Mouse (Mus musculus) liver, postnatal 0 days (tissue): Measurements from ENCODE around the gene Best1. TPM values are rescaled to one million over a fixed set of nuclear protein-coding genes. Genes with fewer than 3 reads are reported as not detected.

Experiments used
- ATAC-seq: fragments of 200-750 bp; cut with Nextera tagmentation; 2 replicates; pipeline ENCODE4 v1.8.0; 2017; ENCODE audit warnings: mild to moderate bottlenecking, moderate library complexity
- DNase-seq: peaks from one replicate; pipeline ENCODE4 v3.0.0-alpha.2; 2016
- H3K27ac ChIP-seq: fragments of 300-500 bp; sonication (generic); 2 replicates; pipeline ENCODE4 v1.5.1; 2014; ENCODE audit warnings: antibody characterized with exemption, moderate library complexity, mild to moderate bottlenecking, low read depth
- H3K27me3 ChIP-seq: fragments of 300-500 bp; sonication (generic); 2 replicates; pipeline ENCODE4 v1.6.1; 2014; ENCODE audit warnings: low read length, control low read depth, mixed read lengths; ENCODE audit not compliant: insufficient read depth
- H3K36me3 ChIP-seq: fragments of 300-500 bp; sonication (generic); replicated peaks from 2 replicates; pipeline ENCODE4 v1.6.1; 2014; ENCODE audit warnings: mild to moderate bottlenecking, control low read depth, low read length, moderate library complexity, mixed read lengths; ENCODE audit not compliant: insufficient read depth
- H3K4me1 ChIP-seq: fragments of 300-500 bp; sonication (generic); 2 replicates; pipeline ENCODE4 v1.6.1; 2014; ENCODE audit warnings: antibody characterized with exemption, mild to moderate bottlenecking, control low read depth; ENCODE audit not compliant: insufficient read depth
- H3K4me2 ChIP-seq: fragments of 300-500 bp; sonication (generic); 2 replicates; pipeline ENCODE4 v1.6.1; 2014; ENCODE audit warnings: low read depth, mild to moderate bottlenecking, low read length, moderate library complexity, mixed read lengths
- H3K4me3 ChIP-seq: fragments of 300-500 bp; sonication (generic); 2 replicates; pipeline ENCODE4 v1.5.1; 2014; ENCODE audit warnings: low read depth, low read length
- H3K9ac ChIP-seq: fragments of 300-500 bp; sonication (generic); replicated peaks from 2 replicates; pipeline ENCODE4 v1.6.1; 2014; ENCODE audit warnings: mild to moderate bottlenecking, moderate library complexity
- H3K9me3 ChIP-seq: fragments of 300-500 bp; sonication (generic); 2 replicates; pipeline ENCODE4 v1.6.1; 2016; ENCODE audit warnings: mild to moderate bottlenecking, control low read depth, low read length, mixed read lengths
- CTCF ChIP-seq: sonication (generic); IDR thresholded peaks from 2 replicates; pipeline ENCODE4 v1.5.1; 2016; ENCODE audit warnings: antibody characterized with exemption, low read depth
- EP300 ChIP-seq: IDR thresholded peaks from 2 replicates; pipeline ENCODE4 v1.6.1; 2016; ENCODE audit warnings: antibody characterized with exemption, low read depth, mild to moderate bottlenecking
- WGBS: fragments of 180-500 bp; shearing (Covaris S2); extraction: QIAGEN DNeasy Blood & Tissue Kit; methylation state at CpG from one replicate; pipeline ENCODE4 v1.1.7; 2014; ENCODE audit not compliant: insufficient replicate concordance; 5-methylcytosine and 5-hydroxymethylcytosine counted together
- polyA plus RNA-seq: library from polyadenylated mRNA; unstranded; fragments of >200 nt; fragmentation: Nextera tagmentation; extraction: Ambion mirVana; gene quantifications from 2 replicates; pipeline ENCODE4 v1.2.1, GENCODE M21; 2015

Best1 gene
- polyA plus RNA-seq, 1 experiment from 2014 or later: 0.13 TPM

- WGBS: 50% methylated on average over 3 of the region's 3 CpGs
- Histone ChIP-seq H3K4me2 (no peak overlapping the region), H3K27ac (no peak overlapping the region), H3K4me1 (peaks cover 29% of the 10 kb centered on the region), H3K9ac (no peak overlapping the region), H3K27me3 (no peaks in the 10 kb centered on the region), H3K4me3 (no peak overlapping the region), H3K36me3 (peaks cover 26% of the 10 kb centered on the region), H3K9me3 (no peaks in the 10 kb centered on the region)
- ATAC-seq (no peak), DNase-seq (no peak)
- TF ChIP-seq EP300: no peak
- no peak for TF ChIP-seq CTCF
Observed at GRCm38 (mm10) chr19:10038910-10039309, 37.5 kb upstream of the Best1 start.

- DNase-seq (no peak), ATAC-seq (no peak)
- Histone ChIP-seq H3K36me3 (peaks cover 30% of the 10 kb centered on the region), H3K4me1 (peaks cover 25% of the 10 kb centered on the region), H3K9ac (no peak overlapping the region), H3K4me3 (no peak overlapping the region), H3K9me3 (no peaks in the 10 kb centered on the region), H3K27me3 (no peaks in the 10 kb centered on the region), H3K4me2 (no peak overlapping the region), H3K27ac (no peak overlapping the region)
- 80% methylated on average over 3 of the region's 3 CpGs for WGBS
- TF ChIP-seq CTCF: no peak
- no peak for TF ChIP-seq EP300
Observed at GRCm38 (mm10) chr19:10038364-10038763, 36.9 kb upstream of the Best1 start.

GRCm38 (mm10) chr19:10037534-10037933, 36.1 kb upstream of the Best1 start:
- Histone ChIP-seq H3K4me2 (no peak overlapping the region), H3K4me3 (no peak overlapping the region), H3K9me3 (no peaks in the 10 kb centered on the region), H3K4me1 (peaks cover 20% of the 10 kb centered on the region), H3K27me3 (no peaks in the 10 kb centered on the region), H3K36me3 (peaks cover 36% of the 10 kb centered on the region), H3K9ac (no peak overlapping the region), H3K27ac (no peak overlapping the region)
- 65% methylated on average over 2 of the region's 2 CpGs for WGBS
- no peak for ATAC-seq
- TF ChIP-seq CTCF: no peak
- no peak for TF ChIP-seq EP300
- no peak for DNase-seq

- ATAC-seq (peak; percentile 69), DNase-seq (peak; percentile 90)
- no peak overlapping the region for H3K27ac ChIP-seq
- H3K9me3 ChIP-seq: no peaks in the 10 kb centered on the region
- H3K36me3 ChIP-seq: peaks cover 58% of the 10 kb centered on the region
- no peak overlapping the region for H3K9ac ChIP-seq
- H3K4me1 ChIP-seq: 0 out of 2 replicates have a peak, but pooled peaks cover 2% of the 10 kb centered on the region
- H3K4me2 ChIP-seq: no peak overlapping the region
- H3K4me3 ChIP-seq: no peak overlapping the region
- peak; percentile 98 for TF ChIP-seq CTCF
- TF ChIP-seq EP300: no peak
- WGBS: 67% methylated on average over 8 of the region's 8 CpGs
- H3K27me3 ChIP-seq: no peaks in the 10 kb centered on the region
Observed at GRCm38 (mm10) chr19:10034785-10035447, 33.5 kb upstream of the Best1 start.

- no peak overlapping the region for H3K9ac ChIP-seq
- H3K27me3 ChIP-seq: no peaks in the 10 kb centered on the region
- DNase-seq (no peak), ATAC-seq (peak; percentile 3; the same call in 1 of the 2 replicates)
- WGBS: 89% methylated on average over 5 of the region's 5 CpGs
- no peak for TF ChIP-seq CTCF
- no peak for TF ChIP-seq EP300
- H3K4me1 ChIP-seq: 0 out of 2 replicates have a peak, but pooled peaks cover 2% of the 10 kb centered on the region
- H3K36me3 ChIP-seq: peaks cover 63% of the 10 kb centered on the region
- H3K9me3 ChIP-seq: no peaks in the 10 kb centered on the region
- no peak overlapping the region for H3K4me2 ChIP-seq
- no peak overlapping the region for H3K27ac ChIP-seq
- H3K4me3 ChIP-seq: no peak overlapping the region
Observed at GRCm38 (mm10) chr19:10034356-10034755, 32.9 kb upstream of the Best1 start.

GRCm38 (mm10) chr19:10033211-10033973, 32.0 kb upstream of the Best1 start:
- no peak overlapping the region for H3K27ac ChIP-seq
- no peak overlapping the region for H3K9ac ChIP-seq
- H3K4me2 ChIP-seq: no peak overlapping the region
- H3K36me3 ChIP-seq: peaks cover 70% of the 10 kb centered on the region
- DNase-seq: peak; percentile 64
- peak; percentile 97 for TF ChIP-seq CTCF
- no peak for TF ChIP-seq EP300
- ATAC-seq: peak; percentile 68
- H3K9me3 ChIP-seq: no peaks in the 10 kb centered on the region
- H3K4me3 ChIP-seq: no peak overlapping the region
- WGBS: 42% methylated on average over 8 of the region's 8 CpGs
- H3K4me1 ChIP-seq: 0 out of 2 replicates have a peak, but pooled peaks cover 2% of the 10 kb centered on the region
- no peaks in the 10 kb centered on the region for H3K27me3 ChIP-seq
